ENCODE assay signal across 18 mouse cellular contexts in genomic region chr4:102986173-102986572, GRCm38 (mm10). TPM values are rescaled to one million over a fixed set of nuclear protein-coding genes. Genes with fewer than 3 reads are reported as not detected.
DNase-seq lines count a peak whose midpoint lies in the region.
"Had no signal": no experiment of that assay in that cellular context is flagged by ENCODE, and none has a peak within 500 bp of the region (broad histone marks: within the 10 kb centered on the region; RNA-seq: fewer than 3 reads in every experiment).

No protein-coding gene starts in this region.

- peaks cover 8% of the 10 kb centered on the region; the same call in 1 of the 2 replicates for H3K4me1 ChIP-seq in limb, embryonic 10.5 days
- H3K4me1 ChIP-seq: heart, embryonic 15.5 days had no signal

- 71% methylated on average over 7 of the region's 7 CpGs for WGBS in limb, embryonic 10.5 days

- no peaks in the 10 kb centered on the region for H3K36me3 ChIP-seq in limb, embryonic 10.5 days
- H3K36me3 ChIP-seq: G1E; heart, embryonic 15.5 days had no signal

- 0 out of 2 replicates have a peak, but pooled peaks cover 5% of the 10 kb centered on the region for H3K27me3 ChIP-seq in limb, embryonic 10.5 days (ENCODE audit: low read depth, poor library complexity, severe bottlenecking)
- H3K27me3 ChIP-seq: heart, embryonic 15.5 days had no signal

- DNase-seq in lung, postnatal 10 days: peak; percentile 14
- no peak for DNase-seq in lung, postnatal 36 days
- DNase-seq in B cell, adult 2 months: peak; percentile 26 to 28
- peak; percentile 30 for DNase-seq in NIH3T3 (ENCODE audit: low read depth)
- DNase-seq in limb, embryonic 10.5 days (ENCODE audit: low spot score): peak; percentile 36
- no peak for DNase-seq in kidney, postnatal 10 days
- no peak for DNase-seq in gastrocnemius, postnatal 10 days
- DNase-seq: gastrocnemius, postnatal 25 days had no signal

- H3K27ac ChIP-seq in limb, embryonic 10.5 days: no peak overlapping the region
- H3K27ac ChIP-seq: heart, embryonic 15.5 days; hindbrain, embryonic 14.5 days had no signal

- no peaks in the 10 kb centered on the region for H3K9me3 ChIP-seq in limb, embryonic 10.5 days (replicated peaks)
- H3K9me3 ChIP-seq: G1E; heart, embryonic 15.5 days had no signal

- H3K4me3 ChIP-seq in limb, embryonic 10.5 days: no peak overlapping the region
- H3K4me3 ChIP-seq: heart, embryonic 15.5 days had no signal

RNA-seq across cellular contexts. Expression of gene Tctex1d1, which starts 7.8 kb away (rescaled TPM):
- 0.10 and 0.25 TPM in 2 replicates for polyA plus RNA-seq in limb, embryonic 10.5 days (2016; fragmentation: Nextera tagmentation; extraction: Ambion mirVana)
- total RNA-seq in gastrocnemius, postnatal 10 days (2021): not detected
- total RNA-seq: adrenal gland, adult 18-20 months; gastrocnemius, postnatal 25 days had no signal
- polyA plus RNA-seq: G1E; heart, embryonic 15.5 days; small intestine, adult 2 months had no signal

RNA-seq across cellular contexts. Expression of gene Insl5, which starts 40.5 kb away (rescaled TPM):
- not detected in 2 replicates for polyA plus RNA-seq in limb, embryonic 10.5 days (2016; fragmentation: Nextera tagmentation; extraction: Ambion mirVana)
- total RNA-seq in gastrocnemius, postnatal 10 days (2021): not detected
- total RNA-seq: adrenal gland, adult 18-20 months; G1E; gastrocnemius, postnatal 25 days had no signal
- polyA plus RNA-seq: embryonic facial prominence, embryonic 14.5 days; forebrain, embryonic 14.5 days; G1E; heart, embryonic 15.5 days; kidney, embryonic 14.5 days; liver, embryonic 11.5 days; small intestine, adult 2 months; stomach, embryonic 16.5 days had no signal

Comparison
In these comparisons a context has a peak if more than half of its experiments do, and no peak if none do; other contexts are left out.
1. DNase-seq: peak in lung, postnatal 10 days (single experiment), B cell, adult 2 months (2 of 2), NIH3T3 (single experiment) and limb, embryonic 10.5 days (single experiment); none in lung, postnatal 36 days (single experiment), kidney, postnatal 10 days (single experiment) and gastrocnemius, postnatal 10 days (single experiment).